Mouse (Mus musculus) limb, embryonic 11.5 days (tissue): ENCODE data around the gene Ubap2l. TPM values are rescaled to one million over a fixed set of nuclear protein-coding genes. Genes with fewer than 3 reads are reported as not detected.

Experiments used
- ATAC-seq: fragments of 200-750 bp; cut with Nextera tagmentation; 2 replicates; pipeline ENCODE4 v1.8.0; 2017; ENCODE audit warnings: low read depth; ENCODE audit not compliant: insufficient number of reproducible peaks, low FRiP score, low TSS enrichment
- DNase-seq: peaks from one replicate; pipeline ENCODE4 v3.0.0-alpha.2; 2015; ENCODE audit warnings: low spot score
- H3K27ac ChIP-seq: fragments of 300-500 bp; sonication (generic); replicated peaks from 2 replicates; pipeline ENCODE4 v1.5.1; 2014; ENCODE audit warnings: low read depth, mild to moderate bottlenecking, low read length
- H3K27me3 ChIP-seq: fragments of 300-500 bp; sonication (generic); 2 replicates; pipeline ENCODE4 v1.6.1; 2014; ENCODE audit warnings: mild to moderate bottlenecking, low read length, mixed read lengths; ENCODE audit not compliant: control insufficient read depth, insufficient read depth
- H3K36me3 ChIP-seq: fragments of 300-500 bp; sonication (generic); 2 replicates; pipeline ENCODE4 v1.6.1; 2014; ENCODE audit warnings: mild to moderate bottlenecking, low read length, moderate library complexity, mixed read lengths; ENCODE audit not compliant: control insufficient read depth, insufficient read depth
- H3K4me1 ChIP-seq: fragments of 300-500 bp; sonication (generic); 2 replicates; pipeline ENCODE4 v1.6.1; 2014; ENCODE audit warnings: low read length, mixed read lengths; ENCODE audit not compliant: control insufficient read depth, insufficient read depth
- H3K4me2 ChIP-seq: fragments of 300-500 bp; sonication (generic); 2 replicates; pipeline ENCODE4 v1.6.1; 2014; ENCODE audit warnings: low read depth, mild to moderate bottlenecking, moderate library complexity; ENCODE audit not compliant: severe bottlenecking
- H3K4me3 ChIP-seq: fragments of 300-500 bp; sonication (generic); 2 replicates; pipeline ENCODE4 v1.5.1; 2014; ENCODE audit warnings: low read depth, low read length
- H3K9ac ChIP-seq: fragments of 300-500 bp; sonication (generic); 2 replicates; pipeline ENCODE4 v1.6.1; 2014; ENCODE audit warnings: mild to moderate bottlenecking, low read length
- H3K9me3 ChIP-seq: fragments of 300-500 bp; sonication (generic); 2 replicates; pipeline ENCODE4 v1.6.1; 2016; ENCODE audit warnings: low read length; ENCODE audit not compliant: control insufficient read depth
- whole genome bisulfite sequencing: fragments of 180-500 bp; shearing (Covaris S2); extraction: QIAGEN DNeasy Blood & Tissue Kit; methylation state at CpG from one replicate; pipeline ENCODE4 v1.1.7; 2014; 5-methylcytosine and 5-hydroxymethylcytosine counted together
- polyA plus RNA-seq: library from polyadenylated mRNA; unstranded; fragments of >200 nt; fragmentation: Nextera tagmentation; extraction: Ambion mirVana; gene quantifications from 2 replicates; pipeline ENCODE4 v1.2.1, GENCODE M21; 2014

Ubap2l gene
- polyA plus RNA-seq, 1 experiment from 2014 or later = 238 TPM

DNA sequence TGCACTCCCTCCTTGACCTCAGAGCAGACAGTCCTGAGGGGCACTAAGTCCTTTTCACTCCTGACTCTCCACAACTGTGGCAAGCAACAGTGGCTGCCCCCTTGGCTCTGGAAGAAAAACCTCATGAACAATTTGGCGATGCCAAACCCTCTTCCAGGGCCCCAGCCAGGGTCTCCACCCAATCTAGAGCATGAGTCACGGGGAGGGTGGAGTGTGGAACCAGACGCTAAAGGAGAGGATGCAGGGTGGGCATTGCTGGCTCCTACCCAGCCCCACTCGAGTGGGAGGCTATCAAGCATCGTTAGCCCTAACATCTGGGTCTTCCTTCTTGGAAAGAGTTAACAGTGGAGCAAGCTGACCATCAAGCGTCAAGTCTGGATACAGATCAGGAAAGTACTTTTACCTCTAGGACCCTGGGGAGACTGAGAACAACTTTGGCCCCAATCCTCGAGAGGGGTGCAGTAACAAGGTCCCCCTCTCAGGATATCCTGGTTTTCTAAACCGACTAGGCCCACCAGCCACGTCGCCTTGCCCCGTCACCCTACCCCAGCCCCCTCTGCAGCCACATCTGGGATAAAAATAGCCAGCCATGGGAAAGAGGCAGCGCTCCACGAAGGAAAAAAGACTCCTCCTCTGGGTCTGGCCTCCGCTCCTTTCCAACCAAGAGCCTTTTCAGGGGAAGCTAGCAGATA, 90.2 kb downstream of the Ubap2l start:
- Histone ChIP-seq H3K9me3 (no peaks in the 10 kb centered on the region), H3K36me3 (peaks cover 5% of the 10 kb centered on the region; the same call in 1 of the 2 replicates), H3K4me1 (peaks cover 30% of the 10 kb centered on the region), H3K9ac (peak overlapping the region; percentile 85), H3K27me3 (no peaks in the 10 kb centered on the region), H3K27ac (peak overlapping the region; percentile 72), H3K4me2 (peak overlapping the region; percentile 97), H3K4me3 (peak overlapping the region; percentile 85)
- DNase-seq = peak; percentile 43
- ATAC-seq = no peak
- 4% methylated on average over 14 of the region's 14 CpGs for WGBS

- Histone ChIP-seq H3K4me3 (peak overlapping the region; percentile 85; the same call in 1 of the 2 replicates), H3K27me3 (no peaks in the 10 kb centered on the region), H3K9ac (no peak overlapping the region), H3K27ac (no peak overlapping the region), H3K9me3 (no peaks in the 10 kb centered on the region), H3K36me3 (peaks cover 8% of the 10 kb centered on the region; the same call in 1 of the 2 replicates), H3K4me1 (peaks cover 30% of the 10 kb centered on the region), H3K4me2 (peak overlapping the region; percentile 97)
- WGBS = 59% methylated on average over 4 of the region's 4 CpGs
- ATAC-seq (no peak), DNase-seq (no peak)
Measured at GRCm38 (mm10) chr3:89961436-89961835, 91.0 kb downstream of the Ubap2l start.

DNA sequence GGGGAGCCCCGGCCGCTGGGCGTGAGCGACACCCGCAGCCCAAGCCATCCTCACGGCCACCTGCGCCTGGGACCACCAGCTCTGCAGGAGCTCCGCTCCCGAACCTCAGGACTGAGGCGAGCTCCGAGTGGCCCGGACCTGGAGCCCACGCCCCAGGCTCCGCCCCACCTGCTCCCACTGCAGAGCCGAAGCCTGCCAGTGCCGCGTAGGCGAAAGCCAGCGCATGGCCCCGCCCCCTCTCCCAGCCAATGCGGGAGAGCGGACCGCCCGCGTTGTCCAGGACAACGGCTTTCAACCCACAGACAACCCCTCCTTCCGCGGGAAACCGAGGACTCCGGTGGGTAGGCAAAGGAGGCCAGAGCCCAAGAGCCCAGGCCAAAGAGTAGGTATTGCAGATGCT, 92.0 kb downstream of the Ubap2l start:
- Histone ChIP-seq H3K36me3 (peaks cover 15% of the 10 kb centered on the region; the same call in 1 of the 2 replicates), H3K27ac (no peak overlapping the region), H3K4me1 (peaks cover 30% of the 10 kb centered on the region)

GRCm38 (mm10) chr3:89959435-89959834, 93.0 kb downstream of the Ubap2l start:
- H3K4me1 ChIP-seq = peaks cover 26% of the 10 kb centered on the region
- DNase-seq = no peak
- no peak overlapping the region for H3K4me3 ChIP-seq
- no peaks in the 10 kb centered on the region for H3K27me3 ChIP-seq
- WGBS = 86% methylated on average over 4 of the region's 4 CpGs
- H3K9ac ChIP-seq = no peak overlapping the region
- no peaks in the 10 kb centered on the region for H3K9me3 ChIP-seq
- ATAC-seq = no peak
- peaks cover 15% of the 10 kb centered on the region; the same call in 1 of the 2 replicates for H3K36me3 ChIP-seq
- no peak overlapping the region for H3K4me2 ChIP-seq
- no peak overlapping the region for H3K27ac ChIP-seq

More for the DNA sequence above, 92.0 kb downstream of the Ubap2l start:
- WGBS = 0% methylated on average over 30 of the region's 30 CpGs
- Histone ChIP-seq H3K4me3 (peak overlapping the region; percentile 85), H3K9me3 (no peaks in the 10 kb centered on the region), H3K4me2 (peak overlapping the region; percentile 97), H3K9ac (peak overlapping the region; percentile 63), H3K27me3 (no peaks in the 10 kb centered on the region)
- ATAC-seq (peak; percentile 91), DNase-seq (peak; percentile 92)

DNA sequence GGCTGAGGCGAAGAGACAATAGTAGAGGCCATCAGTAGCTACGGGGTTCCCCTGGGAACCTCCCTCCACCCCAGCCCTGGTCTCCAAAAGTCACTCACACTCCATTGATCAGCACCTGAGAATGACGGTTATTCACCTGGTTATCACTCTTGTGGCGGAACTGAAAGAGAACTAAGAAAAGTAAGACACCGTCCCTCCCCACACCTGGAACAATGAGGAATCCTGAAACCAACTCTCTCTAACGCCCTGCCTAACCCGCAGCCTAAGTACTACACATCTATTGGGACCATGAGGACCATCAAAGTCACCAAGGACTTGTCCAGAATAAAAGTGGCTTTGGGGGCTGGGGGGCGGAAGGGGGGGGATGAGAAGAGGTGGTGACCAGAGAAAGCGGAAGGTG, 94.5 kb downstream of the Ubap2l start:
- no peaks in the 10 kb centered on the region for H3K27me3 ChIP-seq
- no peak overlapping the region for H3K4me3 ChIP-seq
- no peak for DNase-seq
- peaks cover 20% of the 10 kb centered on the region; the same call in 1 of the 2 replicates for H3K36me3 ChIP-seq
- H3K9ac ChIP-seq = no peak overlapping the region
- H3K9me3 ChIP-seq = no peaks in the 10 kb centered on the region
- no peak for ATAC-seq
- WGBS = 94% methylated on average over 9 of the region's 9 CpGs
- no peak overlapping the region for H3K27ac ChIP-seq
- peaks cover 25% of the 10 kb centered on the region for H3K4me1 ChIP-seq
- H3K4me2 ChIP-seq = no peak overlapping the region

- Histone ChIP-seq H3K27me3 (no peaks in the 10 kb centered on the region), H3K4me2 (no peak overlapping the region), H3K4me1 (peaks cover 15% of the 10 kb centered on the region), H3K4me3 (no peak overlapping the region), H3K27ac (no peak overlapping the region), H3K9ac (no peak overlapping the region), H3K9me3 (no peaks in the 10 kb centered on the region), H3K36me3 (peaks cover 26% of the 10 kb centered on the region; the same call in 1 of the 2 replicates)
- 93% methylated on average over 7 of the region's 7 CpGs for WGBS
- ATAC-seq = no peak
- no peak for DNase-seq
Measured at GRCm38 (mm10) chr3:89956177-89956971, 96.1 kb downstream of the Ubap2l start.

- no peak overlapping the region for H3K4me2 ChIP-seq
- no peak overlapping the region for H3K27ac ChIP-seq
- H3K36me3 ChIP-seq = peaks cover 41% of the 10 kb centered on the region
- no peaks in the 10 kb centered on the region for H3K27me3 ChIP-seq
- no peaks in the 10 kb centered on the region for H3K4me1 ChIP-seq
- H3K9me3 ChIP-seq = no peaks in the 10 kb centered on the region
- H3K4me3 ChIP-seq = no peak overlapping the region
- peak; percentile 87 for DNase-seq
- no peak overlapping the region for H3K9ac ChIP-seq
- no peak for ATAC-seq
- 3% methylated on average over 4 of the region's 4 CpGs for WGBS
Measured at GRCm38 (mm10) chr3:89953420-89953819, 99.0 kb downstream of the Ubap2l start.
